Mouse (Mus musculus): Measurements from ENCODE around the gene Ubxn7. TPM values are rescaled to one million over a fixed set of nuclear protein-coding genes. Genes with fewer than 3 reads are reported as not detected.
"Not testable (repeated sequence)": the region's sequence is repeated elsewhere in the genome, so short reads cannot be mapped to it uniquely, and the experiment has no call there.

Gene Ubxn7
- total RNA-seq (2021): 10 to 100 TPM; 34.7 to 35.6 TPM

- peak; percentile 99 for DNase-seq
Observed at GRCm38 (mm10) chr16:32332040-32332555, at the start of gene Ubxn7. Ubxn7 (plus strand) TSS chr16:32332257.

GRCm38 (mm10) chr16:32282608-32283007 is 49.4 kb upstream of the Ubxn7 start:
- DNase-seq: no peak

DNA sequence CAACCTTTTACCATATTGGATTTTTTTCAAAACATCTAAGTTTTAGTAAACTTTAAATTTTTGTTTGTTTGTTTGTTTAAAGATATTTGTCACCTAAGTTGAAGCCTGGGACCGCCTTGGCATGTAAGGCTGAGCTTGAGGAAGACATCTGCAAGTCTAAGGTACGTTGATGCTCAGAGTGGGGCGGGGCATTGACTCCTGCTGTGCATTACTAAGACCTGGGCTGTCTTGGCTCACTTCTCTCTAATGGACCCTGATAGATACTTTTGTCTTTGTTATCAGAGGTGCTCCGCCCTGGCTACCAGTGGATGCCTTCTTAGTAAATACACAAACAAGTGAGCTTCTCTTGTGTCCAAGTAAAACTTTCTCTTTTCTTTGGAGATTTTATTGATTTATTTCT is 40.2 kb upstream of the Ubxn7 start:
- DNase-seq: no peak

DNA sequence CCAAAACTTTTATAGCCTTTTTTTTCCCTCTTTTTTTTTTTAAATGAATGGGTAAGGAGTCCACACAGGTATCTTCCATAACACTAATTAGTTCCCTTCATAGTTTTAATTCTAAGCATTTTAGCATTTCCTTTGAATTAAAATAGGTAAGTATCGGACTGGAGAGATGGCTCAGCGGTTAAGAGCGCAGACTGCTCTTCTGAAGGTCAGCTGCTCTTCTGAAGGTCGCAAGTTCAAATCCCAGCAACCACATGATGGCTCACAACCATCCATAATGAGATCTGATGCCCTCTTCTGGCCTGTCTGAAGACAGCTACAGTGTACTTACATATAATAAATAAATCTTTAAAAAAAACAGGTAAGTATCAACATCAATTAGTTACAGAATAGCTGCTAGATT is 32.4 kb upstream of the Ubxn7 start:
- DNase-seq: not testable (repeated sequence)

GRCm38 (mm10) chr16:32303046-32303445 is 29.0 kb upstream of the Ubxn7 start:
- DNase-seq: no peak

DNA sequence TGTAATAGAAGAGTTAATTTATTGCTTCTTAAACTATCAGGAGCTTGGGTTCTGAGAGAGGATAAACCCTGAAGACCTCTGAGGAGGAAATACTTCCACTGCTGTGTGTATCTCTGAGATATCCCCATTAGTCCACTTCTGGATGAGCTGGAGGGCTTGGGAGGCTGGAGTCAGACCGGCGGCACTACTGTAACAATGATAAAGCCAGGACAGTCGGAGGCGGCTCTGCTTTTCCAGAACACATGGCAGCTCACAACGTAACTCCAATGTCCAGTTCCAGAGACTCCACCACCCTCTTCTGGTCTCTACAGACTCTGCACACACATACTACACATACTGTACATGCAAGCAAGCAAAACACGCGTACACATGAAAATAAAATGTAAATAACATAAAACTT is 28.2 kb upstream of the Ubxn7 start:
- DNase-seq: no peak

DNA sequence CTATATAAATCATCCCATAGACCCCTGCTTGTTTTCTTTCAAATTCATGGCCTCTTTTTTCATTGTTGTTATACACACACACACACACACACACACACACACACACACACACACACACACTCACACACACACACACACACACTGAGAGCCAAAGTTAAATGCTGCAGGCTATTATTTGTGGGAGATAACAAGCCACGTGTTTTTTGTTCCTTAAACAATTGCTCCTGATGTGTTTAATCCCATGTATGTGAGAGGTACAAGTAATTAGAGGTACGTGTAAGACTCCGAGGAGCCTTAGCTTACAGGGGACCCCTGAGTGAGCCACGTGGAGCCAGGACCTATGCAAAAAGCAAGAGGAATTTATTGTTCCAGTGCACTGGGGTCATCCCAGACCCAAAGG is 20.1 kb upstream of the Ubxn7 start:
- no peak for DNase-seq

DNA sequence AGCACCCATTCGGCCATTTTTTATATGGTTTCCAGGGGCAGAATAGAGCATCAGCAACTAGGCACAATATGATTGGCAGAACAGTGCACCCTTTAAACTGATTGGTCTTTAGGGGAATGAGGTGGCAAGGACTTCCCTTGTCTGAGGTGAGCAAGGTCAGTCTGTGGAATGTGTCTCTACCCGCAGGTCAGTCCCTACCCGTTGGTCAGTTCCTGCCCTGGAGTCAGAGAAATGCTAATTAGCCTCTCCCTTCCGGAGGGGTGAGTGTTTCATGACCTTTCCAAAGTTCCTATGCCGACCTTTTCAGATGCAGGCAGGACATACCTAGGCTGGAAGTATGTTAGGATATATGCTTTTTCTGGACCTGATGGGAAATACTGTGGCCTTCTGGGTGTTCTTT is 19.7 kb upstream of the Ubxn7 start:
- DNase-seq: no peak

DNA sequence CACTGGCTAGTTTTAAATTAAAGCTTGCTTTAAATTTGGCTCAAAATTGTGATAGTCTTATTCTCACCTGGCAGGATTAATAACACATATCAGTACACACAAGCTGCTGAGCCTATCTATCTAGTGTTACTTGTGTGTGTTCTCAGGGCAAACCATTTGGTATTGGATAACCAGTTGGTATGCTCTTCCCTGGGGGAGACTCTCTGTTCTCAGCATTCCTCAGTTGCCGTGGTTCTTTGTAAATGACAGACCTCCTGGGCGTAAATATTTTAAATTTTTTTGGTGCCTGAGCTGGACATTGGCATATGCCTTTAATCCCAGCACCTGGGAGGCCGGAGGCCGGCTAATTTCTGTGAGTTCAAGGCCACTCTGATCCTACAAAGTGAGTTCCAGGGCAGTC is 19.2 kb upstream of the Ubxn7 start:
- DNase-seq: no peak

DNA sequence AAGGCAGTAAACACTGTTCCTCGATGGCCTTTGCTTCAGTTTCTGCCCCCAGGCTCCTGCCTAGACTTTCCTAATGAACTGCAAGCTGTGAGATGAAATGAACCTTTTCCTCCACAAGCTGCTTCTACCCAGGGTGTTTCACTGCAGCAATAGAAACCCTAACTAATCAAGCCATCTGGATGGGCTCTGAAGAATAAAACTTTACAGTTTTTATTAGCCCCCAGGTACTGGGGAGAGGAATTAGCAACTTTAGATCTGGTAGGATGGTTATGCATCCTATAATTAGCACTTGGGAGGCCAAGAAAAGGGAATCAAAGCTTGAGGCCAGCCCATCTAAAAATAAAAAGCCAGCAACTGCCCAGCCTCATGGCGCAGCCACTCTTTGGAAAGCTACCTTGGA is 15.5 kb upstream of the Ubxn7 start:
- no peak for DNase-seq

- no peak for DNase-seq
Observed at GRCm38 (mm10) chr16:32323953-32324352, 8.1 kb upstream of the Ubxn7 start.

- peak; percentile 14 for DNase-seq
Observed at GRCm38 (mm10) chr16:32330876-32331670, 984 bp upstream of the Ubxn7 start.

- DNase-seq: peak; percentile 51
Observed at GRCm38 (mm10) chr16:32332556-32333511, 777 bp downstream of the Ubxn7 start.

DNA sequence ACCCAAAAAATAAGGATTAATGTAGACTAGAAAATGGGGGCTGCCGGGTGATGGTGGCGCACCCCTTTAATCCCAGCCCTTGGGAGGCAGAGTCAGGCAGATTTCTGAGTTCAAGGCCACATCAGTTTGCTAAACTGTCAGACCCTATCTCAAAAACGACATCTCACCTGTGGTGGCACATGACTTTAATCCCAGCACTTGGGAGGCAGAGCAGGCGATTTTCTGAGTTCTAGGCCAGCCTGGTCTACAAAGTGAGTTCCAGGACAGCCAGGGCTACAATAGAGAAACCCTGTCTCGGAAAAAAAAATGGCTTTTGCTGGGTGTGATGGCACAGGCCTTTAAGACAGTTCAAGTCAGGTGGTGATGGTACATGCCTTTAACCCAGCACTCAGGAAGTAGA is 3.1 kb downstream of the Ubxn7 start:
- DNase-seq: no peak

DNA sequence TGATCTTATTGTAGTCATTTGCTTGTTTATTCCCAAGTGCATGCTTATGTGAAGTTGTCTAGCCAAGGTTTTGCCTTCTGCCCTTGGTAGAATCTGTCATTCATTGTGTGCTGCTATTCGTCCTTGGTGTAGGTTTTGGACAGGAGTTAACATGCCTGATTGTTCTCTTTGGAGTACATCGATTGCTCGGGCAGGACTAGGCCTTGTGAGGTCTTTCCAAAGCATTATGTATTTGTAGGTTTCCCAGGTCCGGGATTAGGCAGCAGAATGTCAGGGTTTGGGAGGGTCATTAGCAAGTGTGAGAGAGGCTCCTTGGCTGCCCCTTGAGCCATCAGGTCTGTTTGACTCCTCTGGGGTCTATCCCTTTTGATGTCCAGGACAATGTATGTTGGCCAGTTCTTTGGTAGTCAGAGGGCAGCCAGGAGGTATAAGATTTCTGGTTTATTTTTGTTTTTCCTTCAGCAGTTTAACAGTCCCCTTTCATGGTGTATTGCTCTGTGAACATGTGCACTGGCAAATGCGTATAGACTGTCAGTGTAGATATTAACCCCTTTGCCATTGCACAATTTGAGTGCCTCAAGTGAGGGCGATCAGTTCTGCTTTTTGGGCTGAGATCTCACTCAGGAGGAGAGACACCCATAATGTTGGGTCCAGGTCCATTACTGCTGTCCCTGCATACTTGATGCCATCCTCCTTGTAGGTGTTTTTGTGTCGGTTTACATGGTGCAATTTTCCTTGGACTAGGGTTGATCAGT is 4.1 kb downstream of the Ubxn7 start:
- no peak for DNase-seq

DNA sequence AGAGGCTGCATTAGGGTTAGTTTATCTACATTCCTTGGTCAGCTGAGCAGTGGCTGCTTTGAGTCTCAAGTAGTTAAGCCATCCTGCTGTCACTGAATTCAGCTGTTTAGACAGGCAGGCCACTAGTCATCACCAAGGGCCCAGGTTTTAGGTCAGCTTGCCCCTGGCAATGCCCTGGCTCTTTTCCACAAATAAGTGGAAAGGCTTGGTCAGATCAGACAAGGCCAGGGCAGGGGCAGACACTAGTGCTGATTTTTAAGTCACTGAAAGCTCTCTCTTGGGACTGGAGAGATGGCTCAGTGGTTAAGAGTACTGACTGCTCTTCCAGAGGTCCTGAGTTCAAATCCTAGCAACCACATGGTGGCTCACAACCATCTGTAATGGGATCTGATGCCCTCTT is 4.9 kb downstream of the Ubxn7 start:
- peak; percentile 12 for DNase-seq

- no peak for DNase-seq
Observed at GRCm38 (mm10) chr16:32340451-32340850, 8.4 kb downstream of the Ubxn7 start.

GRCm38 (mm10) chr16:32345521-32345920 is 13.5 kb downstream of the Ubxn7 start:
- DNase-seq: no peak

DNA sequence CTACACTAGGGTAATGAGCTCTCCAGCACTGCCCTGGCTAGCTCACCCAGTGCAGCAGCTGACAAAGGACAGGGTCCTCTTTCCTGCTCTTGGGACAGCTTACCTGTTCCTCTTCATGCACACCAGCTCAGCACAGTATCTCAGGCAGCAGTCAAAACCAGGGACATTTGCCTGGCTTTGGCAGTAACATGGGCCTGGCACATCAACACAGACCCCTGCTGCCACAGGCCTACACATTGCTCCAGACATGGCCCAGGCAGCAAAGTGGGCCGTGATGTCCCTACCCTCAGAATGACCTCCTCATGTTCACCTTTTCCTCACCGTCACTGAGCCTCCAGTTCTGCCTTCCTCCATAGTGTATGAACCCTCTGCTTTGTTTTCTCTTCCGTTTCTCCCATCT is 18.7 kb downstream of the Ubxn7 start:
- DNase-seq: no peak

- DNase-seq: no peak
Observed at GRCm38 (mm10) chr16:32363530-32363929, 31.5 kb downstream of the Ubxn7 start.

GRCm38 (mm10) chr16:32371351-32371750 is 39.3 kb downstream of the Ubxn7 start:
- peak; percentile 69 for DNase-seq

GRCm38 (mm10) chr16:32379575-32379974 is 47.5 kb downstream of the Ubxn7 start:
- no peak for DNase-seq

DNA sequence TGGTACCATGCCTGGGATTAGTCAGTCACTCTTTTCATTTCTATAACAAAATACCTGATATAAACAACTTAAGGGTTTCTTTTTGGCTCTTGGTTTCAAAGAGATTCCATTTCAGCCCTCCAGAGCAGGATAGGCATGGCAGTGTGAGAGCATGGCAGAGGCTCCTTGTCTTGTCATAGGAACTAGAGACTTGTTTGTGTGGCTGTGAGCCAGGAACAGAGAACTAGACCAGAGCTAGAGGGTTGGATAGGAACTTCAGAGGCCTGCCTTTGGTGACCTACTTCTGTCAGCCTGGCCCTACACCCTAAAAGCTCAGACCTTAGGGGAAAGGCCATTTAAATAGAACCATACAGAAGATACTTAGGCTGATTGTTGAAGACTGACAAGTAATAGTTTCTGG is 50.8 kb downstream of the Ubxn7 start:
- DNase-seq: no peak

All from heart, postnatal 4 days (tissue).